Mouse (Mus musculus) liver, embryonic 13.5 days (tissue): ENCODE data around the gene Phtf2. TPM values are rescaled to one million over a fixed set of nuclear protein-coding genes. Genes with fewer than 3 reads are reported as not detected.
"Not testable (repeated sequence)": the region's sequence is repeated elsewhere in the genome, so short reads cannot be mapped to it uniquely, and the experiment has no call there.

Experiments used
- ATAC-seq: fragments of 200-750 bp; cut with Nextera tagmentation; 2 replicates; pipeline ENCODE4 v1.8.0; 2017; ENCODE audit warnings: low read depth, mild to moderate bottlenecking, moderate number of reproducible peaks, moderate library complexity
- DNase-seq: peaks from one replicate; pipeline ENCODE4 v3.0.0; 2022
- H3K27ac ChIP-seq: fragments of 300-500 bp; sonication (generic); 2 replicates; pipeline ENCODE4 v1.5.1; 2015; ENCODE audit warnings: moderate library complexity, mild to moderate bottlenecking, inconsistent platforms
- H3K27me3 ChIP-seq: fragments of 300-500 bp; sonication (generic); 2 replicates; pipeline ENCODE4 v1.6.1; 2015; ENCODE audit warnings: mild to moderate bottlenecking, inconsistent platforms
- H3K36me3 ChIP-seq: fragments of 300-500 bp; sonication (generic); 2 replicates; pipeline ENCODE4 v1.6.1; 2015; ENCODE audit warnings: mild to moderate bottlenecking, inconsistent platforms
- H3K4me1 ChIP-seq: fragments of 300-500 bp; sonication (generic); replicated peaks from 2 replicates; pipeline ENCODE4 v1.6.1; 2015; ENCODE audit warnings: inconsistent platforms
- H3K4me2 ChIP-seq: fragments of 300-500 bp; sonication (generic); 2 replicates; pipeline ENCODE4 v1.6.1; 2015; ENCODE audit warnings: inconsistent platforms, mild to moderate bottlenecking, moderate library complexity
- H3K4me3 ChIP-seq: fragments of 300-500 bp; sonication (generic); replicated peaks from 2 replicates; pipeline ENCODE4 v1.5.1; 2015; ENCODE audit warnings: mild to moderate bottlenecking, inconsistent platforms
- H3K9ac ChIP-seq: fragments of 300-500 bp; sonication (generic); 2 replicates; pipeline ENCODE4 v1.6.1; 2015; ENCODE audit warnings: mild to moderate bottlenecking, inconsistent platforms
- H3K9me3 ChIP-seq: fragments of 300-500 bp; sonication (generic); replicated peaks from 2 replicates; pipeline ENCODE4 v1.6.1; 2016; ENCODE audit warnings: inconsistent platforms
- WGBS: fragments of 180-500 bp; shearing (Covaris S2); methylation state at CpG from one replicate; pipeline ENCODE4 v1.1.7; 2015; ENCODE audit not compliant: insufficient replicate concordance; 5-methylcytosine and 5-hydroxymethylcytosine counted together
- polyA plus RNA-seq: library from polyadenylated mRNA; unstranded; fragments of >200 nt; fragmentation: Nextera tagmentation; extraction: Ambion mirVana; gene quantifications from 2 replicates; pipeline ENCODE4 v1.2.1, GENCODE M21; 2015

The Phtf2 gene
- polyA plus RNA-seq, 1 experiment from 2014 or later: 6.2 TPM

GRCm38 (mm10) chr5:20738795-20739194 is 143.1 kb downstream of the Phtf2 start:
- no peak for ATAC-seq
- 16% methylated on average over 2 of the region's 2 CpGs for WGBS
- H3K36me3 ChIP-seq: no peaks in the 10 kb centered on the region
- no peaks in the 10 kb centered on the region for H3K4me1 ChIP-seq
- H3K9ac ChIP-seq: no peak overlapping the region
- no peak overlapping the region for H3K4me3 ChIP-seq
- H3K27ac ChIP-seq: no peak overlapping the region
- no peaks in the 10 kb centered on the region for H3K9me3 ChIP-seq
- DNase-seq: no peak
- H3K27me3 ChIP-seq: no peaks in the 10 kb centered on the region
- no peak overlapping the region for H3K4me2 ChIP-seq

DNA sequence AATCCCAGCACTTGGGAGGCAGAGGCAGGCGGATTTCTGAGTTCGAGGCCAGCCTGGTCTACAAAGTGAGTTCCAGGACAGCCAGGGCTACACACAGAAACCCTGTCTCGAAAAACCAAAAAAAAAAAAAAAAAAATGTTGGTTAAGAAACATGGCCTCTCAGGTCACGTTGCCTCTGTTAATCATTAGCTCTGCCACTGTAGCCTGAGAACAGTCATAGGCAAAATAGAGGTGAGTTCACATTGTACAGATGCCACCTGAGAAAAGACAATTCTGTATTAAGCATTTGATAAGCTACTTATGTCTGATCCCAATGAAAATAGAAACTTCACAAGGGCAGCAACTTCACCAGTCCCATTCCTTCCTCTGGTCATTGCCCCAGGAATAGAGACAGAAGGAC is 158.7 kb downstream of the Phtf2 start:
- not testable (repeated sequence) for ATAC-seq, H3K4me3 ChIP-seq, H3K27ac ChIP-seq, H3K36me3 ChIP-seq, H3K4me2 ChIP-seq, H3K9ac ChIP-seq, H3K27me3 ChIP-seq, DNase-seq, H3K4me1 ChIP-seq, H3K9me3 ChIP-seq
- 52% methylated on average over 4 of the region's 4 CpGs for WGBS

GRCm38 (mm10) chr5:20720201-20720900 is 161.6 kb downstream of the Phtf2 start:
- ATAC-seq (peak; percentile 50), DNase-seq (no peak)
- Histone ChIP-seq H3K9me3 (no peaks in the 10 kb centered on the region), H3K27me3 (no peaks in the 10 kb centered on the region), H3K4me2 (no peak overlapping the region), H3K4me1 (peaks cover 6% of the 10 kb centered on the region; the same call in 1 of the 2 replicates), H3K36me3 (no peaks in the 10 kb centered on the region), H3K9ac (no peak overlapping the region), H3K27ac (no peak overlapping the region), H3K4me3 (no peak overlapping the region)
- 58% methylated on average over 4 of the region's 4 CpGs for WGBS

GRCm38 (mm10) chr5:20715980-20716379 is 165.9 kb downstream of the Phtf2 start:
- H3K36me3 ChIP-seq, DNase-seq, H3K9ac ChIP-seq, H3K9me3 ChIP-seq, H3K4me3 ChIP-seq, H3K4me2 ChIP-seq, H3K4me1 ChIP-seq, ATAC-seq, H3K27ac ChIP-seq, H3K27me3 ChIP-seq: not testable (repeated sequence)
- 72% methylated on average over 6 of the region's 6 CpGs for WGBS

DNA sequence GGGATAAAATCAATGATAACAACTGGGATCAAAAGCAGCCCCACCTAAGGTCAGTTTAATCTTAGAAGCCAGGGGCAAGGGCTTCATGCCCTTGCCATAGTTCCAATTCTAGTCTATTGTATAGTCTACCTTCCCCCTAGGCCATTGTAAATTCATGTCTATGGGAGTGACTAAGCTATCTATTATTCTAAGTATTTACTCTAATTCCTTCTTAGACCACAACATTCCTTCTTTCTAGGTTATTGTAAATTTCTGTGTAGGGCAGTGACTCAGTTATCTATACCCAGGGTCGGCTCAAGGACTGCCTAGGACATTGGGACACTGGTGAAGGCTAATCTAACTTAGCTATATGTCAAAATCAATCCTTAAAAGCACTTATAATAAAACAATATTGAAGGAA is 167.3 kb downstream of the Phtf2 start:
- not testable (repeated sequence) for H3K27me3 ChIP-seq, H3K4me3 ChIP-seq, H3K4me1 ChIP-seq, H3K36me3 ChIP-seq, DNase-seq, H3K4me2 ChIP-seq, H3K9ac ChIP-seq, H3K27ac ChIP-seq, ATAC-seq, H3K9me3 ChIP-seq
- 66% methylated on average over 1 of the region's 1 CpGs for WGBS

GRCm38 (mm10) chr5:20710845-20711244 is 171.1 kb downstream of the Phtf2 start:
- H3K4me2 ChIP-seq, H3K27me3 ChIP-seq, H3K9ac ChIP-seq, H3K27ac ChIP-seq, ATAC-seq, H3K36me3 ChIP-seq, H3K4me1 ChIP-seq, DNase-seq, H3K9me3 ChIP-seq, H3K4me3 ChIP-seq: not testable (repeated sequence)
- 60% methylated on average over 6 of the region's 6 CpGs for WGBS

Other genes with a start within 250 kb of the Phtf2 start
- 39.5 and 40.6 TPM in 2 replicates for gene Tmem60, start 67 bp upstream of the Phtf2 start, polyA plus RNA-seq
- gene Rsbn1l, start 74.3 kb upstream of the Phtf2 start, polyA plus RNA-seq: 4.0 and 5.1 TPM in 2 replicates
- 11.5 and 11.9 TPM in 2 replicates for gene Ptpn12, start 173.8 kb upstream of the Phtf2 start, polyA plus RNA-seq